Mouse (Mus musculus) T-helper 2 cell (primary cell): ENCODE measurements around the gene Hist1h2bb.

Source experiments
- in situ Hi-C: fragments of 300-600 bp; cut with MboI, MseI; formaldehyde crosslinking; loops from one replicate; pipeline ENCODE4 v1.15.1; 2025; ENCODE audit warnings: high pct_unique_total_duplicates

Gene Hist1h2bb

DNA sequence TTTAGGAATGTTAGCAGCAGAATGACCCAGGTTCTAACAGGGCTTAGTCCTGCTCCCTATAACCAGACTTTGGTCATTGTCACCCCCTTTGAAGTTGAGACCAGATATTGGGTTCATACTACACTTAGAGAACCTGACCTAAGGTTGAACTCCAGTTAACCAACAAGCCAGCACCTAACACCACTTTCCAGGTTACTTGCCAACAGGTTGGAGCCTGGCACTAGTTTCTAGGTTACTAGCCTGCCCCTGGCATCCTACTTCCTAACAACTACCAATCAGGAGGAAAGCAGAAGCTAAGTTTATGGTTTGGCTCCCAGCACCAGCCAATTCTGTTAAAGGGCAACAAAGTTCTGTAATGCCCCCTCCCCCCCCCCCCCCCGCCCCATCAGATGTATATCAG is 21.3 kb upstream of the Hist1h2bb start:
- in situ Hi-C loops: no loop called here

DNA sequence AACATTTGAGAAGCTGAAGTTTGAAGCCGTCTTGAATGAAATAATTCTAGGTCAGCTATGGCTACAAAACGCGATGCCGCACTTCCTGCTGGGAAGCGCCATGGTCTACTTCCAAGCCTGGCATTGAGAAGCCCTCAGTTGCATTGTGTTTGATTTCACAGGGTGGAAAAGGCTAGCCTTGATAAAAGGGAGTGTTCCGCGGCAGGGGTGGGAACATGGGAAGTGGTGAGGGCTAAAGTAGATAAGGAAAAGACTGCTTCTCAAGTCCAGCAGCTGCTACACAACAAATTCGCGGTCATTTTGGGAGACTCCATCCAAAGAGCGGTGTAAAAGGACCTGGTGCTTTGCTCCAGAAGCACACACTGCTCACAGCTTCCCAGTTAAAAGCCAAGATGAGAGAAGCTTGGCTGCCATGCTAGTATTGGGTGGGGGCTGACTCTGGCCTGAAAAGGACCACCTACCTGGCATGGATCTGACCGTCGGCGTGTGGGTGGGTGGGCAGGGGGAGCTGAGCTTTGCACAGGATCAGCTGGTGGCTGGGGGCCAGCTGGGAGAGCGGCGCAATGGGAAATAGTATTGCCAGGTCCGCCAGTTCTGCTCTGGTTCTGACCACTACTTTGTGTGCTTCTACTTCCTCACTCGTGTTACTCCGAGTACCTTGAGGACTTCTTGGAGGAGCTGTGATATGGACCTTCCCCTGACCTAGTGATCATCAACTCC is 17.9 kb upstream of the Hist1h2bb start:
- in situ Hi-C loops: no loop called here

DNA sequence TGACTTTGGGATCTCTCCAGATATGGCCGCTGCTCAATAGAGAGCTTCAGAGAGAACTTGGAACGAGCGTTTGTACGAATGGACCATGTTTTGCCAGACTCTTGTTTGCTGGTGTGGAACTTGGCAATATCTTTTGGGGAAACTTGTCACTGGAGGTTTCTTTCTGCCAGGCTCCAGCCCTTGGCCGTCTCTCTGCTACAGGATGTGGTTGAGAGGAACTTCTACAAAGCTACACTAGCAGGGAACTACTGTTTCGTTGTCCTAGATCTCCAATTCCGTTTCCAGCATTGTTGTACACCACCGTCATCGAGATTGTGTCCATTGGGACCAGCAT is 17.4 kb upstream of the Hist1h2bb start:
- in situ Hi-C loops: no loop called here

DNA sequence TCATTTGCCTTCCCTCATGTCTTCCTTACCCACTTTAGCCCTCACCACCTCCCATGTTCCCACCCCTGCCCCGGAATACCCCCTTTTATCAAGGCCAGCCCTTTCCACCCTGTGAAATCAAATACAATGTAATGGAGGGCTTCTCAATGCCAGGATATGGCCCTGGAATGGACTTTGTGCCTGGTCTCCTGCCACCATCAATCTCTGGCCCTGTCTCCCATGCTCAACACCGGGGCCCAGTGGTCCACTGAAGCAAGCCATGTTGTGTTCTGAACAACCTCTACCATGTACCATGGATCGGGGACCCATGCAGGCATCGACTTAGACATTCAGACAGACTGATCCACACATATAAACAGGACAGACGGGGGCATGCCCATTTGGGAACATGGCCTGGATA is 16.8 kb upstream of the Hist1h2bb start:
- in situ Hi-C loops: loop anchor here (5.0 kb wide), 1 partner anchor 32 kb away; the partner anchor contains the start of genes Hist1h1t and Hist1h4c

DNA sequence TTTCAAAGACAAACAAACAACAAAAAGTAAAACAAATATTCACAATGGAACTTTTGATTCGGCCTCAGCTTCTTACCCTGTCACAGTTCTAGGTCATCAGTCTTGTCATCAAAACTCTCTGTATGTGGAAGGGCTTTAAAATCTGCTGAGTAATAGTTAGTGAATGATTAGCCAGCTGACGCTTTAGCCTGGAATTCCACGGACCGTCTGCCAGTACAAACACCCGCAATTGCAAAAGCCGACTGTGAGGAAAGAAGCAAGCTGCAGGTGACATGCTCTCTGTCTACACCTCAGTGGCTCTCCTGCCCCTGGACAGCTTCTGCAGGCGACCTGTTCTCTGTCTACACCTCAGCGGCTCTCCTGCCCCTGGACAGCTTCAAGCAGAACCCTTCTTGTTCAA is 16.1 kb upstream of the Hist1h2bb start:
- in situ Hi-C loops: loop anchor here (5.0 kb wide), 1 partner anchor 33 kb away; the partner anchor contains the start of genes Hist1h1t and Hist1h4c

DNA sequence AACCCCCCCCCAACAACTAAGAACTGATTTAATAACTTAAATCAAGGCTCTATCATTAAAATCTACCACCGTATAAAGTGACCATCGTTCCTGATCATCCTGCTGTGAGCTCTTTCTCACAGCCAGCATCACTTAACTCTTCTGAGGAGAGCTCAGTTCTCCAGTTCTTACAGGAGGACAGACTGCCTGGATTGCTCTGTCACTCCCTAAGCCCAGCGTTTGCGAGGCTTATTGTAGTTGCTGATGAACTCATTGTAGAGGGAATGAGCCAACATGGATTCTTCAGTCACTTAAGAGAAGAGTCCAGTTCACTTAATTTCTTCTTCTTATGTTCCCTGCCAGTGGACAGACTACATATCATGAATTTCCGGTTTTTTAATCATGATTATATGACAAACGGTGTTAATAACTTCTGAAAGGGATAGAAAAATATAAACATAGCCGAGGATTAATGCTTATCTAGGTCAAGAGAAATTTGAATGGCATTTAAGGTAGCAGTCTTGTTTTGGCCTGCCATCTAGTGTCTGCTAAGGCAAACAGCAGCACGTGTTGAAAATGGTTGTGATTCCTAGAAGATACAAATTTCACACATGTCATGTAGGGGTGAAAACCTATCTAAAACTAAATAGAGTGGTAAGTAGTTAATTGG is 14.3 kb upstream of the Hist1h2bb start:
- in situ Hi-C loops: loop anchor here (5.0 kb wide), 1 partner anchor 35 kb away; the partner anchor contains the start of genes Hist1h1t and Hist1h4c

DNA sequence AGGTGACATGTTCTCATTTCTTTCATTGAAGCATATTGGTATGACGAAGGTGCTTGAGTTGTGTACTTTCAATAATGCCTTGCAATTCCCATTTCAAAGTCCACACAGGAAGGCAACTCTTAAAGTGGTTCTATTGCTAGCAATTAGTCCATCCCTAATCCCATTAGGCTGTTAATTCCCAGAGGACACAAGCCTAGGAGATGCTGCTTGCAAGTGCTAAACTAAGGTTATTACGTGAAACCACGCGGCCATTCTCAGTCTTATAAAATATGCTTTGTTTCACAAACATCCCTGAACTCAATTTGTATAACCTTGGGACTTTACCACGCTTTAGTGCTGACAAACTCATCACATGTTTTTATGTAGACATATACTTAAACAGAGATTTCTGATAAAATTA is 9.4 kb upstream of the Hist1h2bb start:
- in situ Hi-C loops: no loop called here

DNA sequence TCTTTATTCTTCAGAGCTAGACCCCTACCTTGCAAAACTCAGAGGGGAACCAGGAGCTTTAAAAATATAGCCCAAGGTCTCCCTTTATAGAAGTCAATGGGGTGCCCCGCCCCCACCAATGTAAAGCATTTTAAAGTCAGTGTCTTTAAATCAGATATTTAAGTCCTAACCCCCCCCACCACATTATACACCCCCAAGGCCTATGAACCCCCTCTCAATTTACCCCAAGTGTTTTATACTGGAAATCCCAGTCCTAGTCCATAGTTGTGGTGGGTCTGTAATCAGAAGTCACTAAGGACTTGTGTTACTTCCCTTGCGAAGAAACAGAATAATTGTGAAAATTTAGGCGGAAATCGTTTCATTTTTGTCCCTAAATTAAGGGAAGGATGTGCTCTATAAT is 8.5 kb upstream of the Hist1h2bb start:
- in situ Hi-C loops: no loop called here

DNA sequence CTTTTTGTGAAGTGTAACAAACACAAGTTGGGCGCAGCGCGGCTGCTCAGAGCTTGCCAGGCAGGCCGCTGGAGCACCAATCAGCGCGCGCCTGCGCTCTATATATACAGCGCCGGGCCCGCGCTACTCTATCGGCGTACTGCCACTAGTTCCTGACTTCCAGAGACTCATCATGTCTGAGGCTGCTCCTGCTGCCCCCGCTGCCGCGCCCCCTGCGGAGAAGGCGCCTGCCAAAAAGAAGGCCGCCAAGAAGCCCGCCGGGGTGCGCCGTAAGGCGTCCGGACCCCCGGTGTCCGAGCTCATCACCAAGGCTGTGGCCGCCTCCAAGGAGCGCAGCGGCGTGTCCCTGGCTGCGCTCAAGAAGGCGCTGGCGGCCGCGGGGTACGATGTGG is 7.9 kb upstream of the Hist1h2bb start, which contains the start of gene Hist1h1c:
Gene Hist1h1c (plus strand): TSS at position 132 of the 392 bp plus-strand sequence.
- in situ Hi-C loops: no loop called here

DNA sequence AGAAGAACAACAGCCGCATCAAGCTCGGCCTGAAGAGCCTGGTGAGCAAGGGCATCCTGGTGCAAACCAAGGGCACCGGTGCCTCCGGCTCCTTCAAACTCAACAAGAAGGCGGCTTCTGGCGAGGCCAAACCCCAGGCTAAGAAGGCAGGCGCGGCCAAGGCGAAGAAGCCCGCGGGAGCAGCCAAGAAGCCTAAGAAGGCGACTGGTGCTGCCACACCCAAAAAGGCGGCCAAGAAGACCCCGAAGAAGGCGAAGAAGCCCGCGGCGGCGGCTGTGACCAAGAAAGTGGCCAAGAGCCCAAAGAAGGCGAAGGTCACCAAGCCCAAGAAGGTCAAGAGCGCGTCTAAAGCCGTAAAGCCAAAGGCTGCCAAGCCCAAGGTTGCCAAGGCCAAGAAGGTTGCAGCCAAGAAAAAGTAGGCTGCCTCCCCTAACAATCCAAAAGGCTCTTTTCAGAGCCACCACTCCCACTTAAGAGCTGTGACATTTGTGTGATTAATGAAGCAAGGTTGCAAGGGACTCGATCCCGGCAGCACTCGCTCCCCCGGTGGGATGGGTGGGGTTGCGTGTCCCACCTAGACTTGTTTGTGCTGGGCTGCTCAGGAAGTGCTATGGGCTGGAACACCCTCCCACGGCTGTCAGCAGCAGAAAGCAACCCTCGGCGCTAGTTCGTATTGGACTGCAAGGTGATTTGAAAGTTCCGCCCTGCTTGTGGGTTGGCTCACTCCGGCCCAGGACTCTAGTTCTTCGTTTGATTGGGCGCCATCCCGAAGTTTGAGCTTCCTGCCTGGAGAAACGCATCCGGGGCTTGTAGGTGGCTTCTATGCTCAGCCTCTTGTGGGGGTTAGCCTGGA is 7.2 kb upstream of the Hist1h2bb start:
- in situ Hi-C loops: no loop called here

DNA sequence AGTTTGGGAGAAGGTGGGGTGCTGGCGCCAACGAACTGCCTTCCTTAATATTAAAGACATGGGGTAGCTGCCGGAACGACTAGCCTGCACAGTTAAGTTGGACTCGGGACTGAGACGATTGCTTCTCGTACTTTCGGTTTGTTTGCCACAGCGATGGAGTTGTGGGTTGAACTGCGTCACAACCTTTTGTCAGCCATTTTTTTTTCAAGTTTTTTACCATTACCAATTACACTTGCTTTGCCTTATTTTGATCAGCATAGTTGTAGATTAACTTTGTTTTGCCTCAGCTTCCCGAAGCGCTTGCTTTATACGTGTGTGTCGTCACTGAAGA is 6.6 kb upstream of the Hist1h2bb start:
- in situ Hi-C loops: no loop called here

DNA sequence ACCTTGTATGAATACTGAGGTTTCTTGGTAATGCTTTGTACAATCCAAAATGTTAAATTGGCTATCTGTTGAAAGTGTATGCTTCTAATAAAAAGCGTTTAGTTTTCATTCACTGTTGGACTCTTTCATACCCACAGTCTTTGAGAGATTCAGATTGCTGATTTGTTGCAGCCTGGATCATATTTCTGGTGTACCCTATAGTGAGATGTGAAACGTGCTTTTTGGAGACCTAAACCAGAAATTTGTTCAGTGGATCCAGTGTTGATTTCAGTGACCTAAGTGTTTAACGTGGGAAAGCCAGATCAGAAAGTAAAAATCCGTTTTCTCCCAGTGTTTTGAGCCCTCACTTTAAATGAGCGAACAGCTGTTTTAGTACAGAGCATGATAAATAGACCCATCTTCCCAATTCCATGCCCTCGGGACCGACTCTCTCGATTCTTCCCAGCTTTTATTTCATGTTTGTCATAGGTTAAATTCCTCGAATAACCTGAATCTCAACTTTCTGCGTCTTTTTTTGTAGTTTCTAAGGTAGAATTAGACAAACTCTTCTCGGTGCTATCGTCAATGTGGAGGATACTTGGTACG is 6.2 kb upstream of the Hist1h2bb start:
- in situ Hi-C loops: no loop called here

DNA sequence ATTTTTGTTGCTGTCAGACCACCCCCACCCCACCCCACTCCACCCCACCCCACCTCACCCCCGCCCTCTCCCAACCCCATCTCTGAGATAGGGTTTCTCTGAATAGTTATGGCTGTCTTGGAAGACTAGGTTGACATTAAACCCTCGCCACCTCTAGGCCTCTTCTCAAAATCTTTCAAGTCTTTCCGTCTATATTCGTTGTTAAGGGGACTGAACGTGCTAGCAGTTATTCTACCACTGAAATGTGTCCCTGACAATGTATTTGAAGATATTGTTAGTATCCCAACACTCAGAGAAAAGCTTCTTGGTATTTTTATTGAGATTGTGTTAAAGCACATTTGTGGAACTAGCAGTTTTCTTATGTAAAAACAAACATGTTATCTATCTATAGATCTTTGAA is 5.6 kb upstream of the Hist1h2bb start:
- in situ Hi-C loops: no loop called here

DNA sequence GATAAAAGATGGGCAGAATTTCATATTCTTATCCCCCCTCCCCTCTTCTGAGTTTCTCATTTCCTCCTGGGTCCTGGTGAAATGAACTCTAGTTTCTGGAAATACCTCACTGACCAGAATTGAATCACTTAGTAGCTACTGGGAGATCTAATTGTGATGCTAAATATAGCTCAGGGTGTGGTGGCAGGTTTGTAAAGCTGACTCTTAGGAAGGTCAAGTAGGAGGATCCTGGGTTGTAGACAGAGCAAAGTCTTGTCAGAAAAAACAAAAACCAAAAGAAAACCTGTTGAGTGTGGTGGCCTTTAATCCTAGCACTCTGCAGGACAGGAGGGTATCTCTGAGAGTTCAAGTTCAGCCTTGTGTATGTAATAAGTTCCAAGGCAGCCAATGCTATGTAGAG is 4.5 kb upstream of the Hist1h2bb start:
- in situ Hi-C loops: no loop called here

DNA sequence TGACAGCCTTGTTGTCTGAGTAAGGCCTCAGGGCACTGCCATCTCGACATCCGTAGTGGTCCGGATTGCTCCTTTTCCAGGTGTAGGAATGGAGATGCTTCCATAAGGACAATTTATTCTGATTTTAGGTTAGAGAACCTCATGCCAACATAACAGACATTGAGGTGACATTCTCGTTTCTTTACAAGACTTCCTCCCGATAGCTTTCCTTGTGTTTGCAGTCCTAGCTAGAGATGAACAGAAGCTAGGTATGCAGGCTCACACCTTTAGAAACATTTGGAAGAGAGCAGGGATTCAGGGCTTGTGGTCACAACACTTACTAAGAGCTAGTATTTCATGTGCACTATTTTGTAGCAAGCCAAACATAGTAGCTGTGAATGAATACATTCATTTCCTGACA is 3.3 kb upstream of the Hist1h2bb start:
- in situ Hi-C loops: no loop called here

DNA sequence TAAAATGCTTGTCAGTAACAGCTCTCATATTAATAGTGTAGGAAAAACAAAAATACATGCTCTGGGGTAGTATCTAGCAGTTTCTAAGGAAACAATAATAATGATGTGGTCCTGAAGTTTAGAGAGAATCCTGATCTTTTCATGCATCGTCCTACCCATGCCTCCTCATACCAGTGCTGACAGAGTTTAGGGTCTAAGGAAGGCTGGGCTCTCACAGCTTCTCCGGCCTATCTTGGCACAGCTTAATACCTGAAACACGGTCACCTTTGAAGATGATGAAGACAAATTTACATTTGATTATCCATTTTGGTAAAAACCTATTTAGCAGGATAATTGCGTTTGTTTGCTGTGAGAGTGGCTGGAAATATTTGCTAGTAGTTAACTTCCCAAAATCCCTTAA is 2.6 kb upstream of the Hist1h2bb start:
- in situ Hi-C loops: no loop called here

DNA sequence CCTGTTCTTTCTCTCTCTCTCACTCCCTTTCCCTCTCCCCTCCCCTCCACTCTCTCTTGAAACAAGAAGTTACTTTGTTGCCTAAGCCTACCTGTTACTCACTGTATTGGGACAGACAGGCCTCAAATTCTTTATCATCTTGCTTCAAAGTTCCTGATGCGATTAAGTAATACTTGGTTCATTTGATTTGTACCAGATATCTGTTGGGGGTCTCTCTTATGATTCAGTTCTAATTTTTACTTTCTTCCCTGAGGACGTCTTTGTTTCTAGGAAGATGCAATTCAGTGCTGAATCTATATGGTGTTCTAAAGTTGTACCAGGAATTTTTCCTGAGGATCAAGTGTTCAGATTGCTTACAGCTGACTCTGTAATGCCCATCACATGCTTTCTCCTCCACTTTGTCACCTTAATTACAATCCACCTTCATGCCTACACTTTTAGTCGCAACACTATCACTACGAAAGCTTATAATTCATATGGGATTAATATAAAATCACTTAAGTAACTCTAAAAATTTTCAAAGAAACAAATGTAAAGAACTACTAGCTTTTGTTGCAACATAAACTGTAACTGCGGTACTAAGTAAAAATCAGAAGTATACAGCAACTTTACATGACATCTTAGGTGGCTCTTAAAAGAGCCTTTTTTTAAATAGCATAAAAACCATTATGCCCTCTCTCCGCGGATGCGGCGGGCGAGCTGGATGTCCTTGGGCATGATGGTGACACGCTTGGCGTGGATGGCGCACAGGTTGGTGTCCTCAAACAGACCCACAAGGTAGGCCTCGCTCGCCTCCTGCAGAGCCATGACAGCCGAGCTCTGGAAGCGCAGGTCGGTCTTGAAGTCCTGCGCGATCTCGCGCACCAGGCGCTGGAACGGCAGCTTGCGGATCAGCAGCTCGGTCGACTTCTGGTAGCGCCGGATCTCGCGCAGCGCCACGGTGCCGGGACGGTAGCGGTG is 1.8 kb upstream of the Hist1h2bb start:
- in situ Hi-C loops: no loop called here

DNA sequence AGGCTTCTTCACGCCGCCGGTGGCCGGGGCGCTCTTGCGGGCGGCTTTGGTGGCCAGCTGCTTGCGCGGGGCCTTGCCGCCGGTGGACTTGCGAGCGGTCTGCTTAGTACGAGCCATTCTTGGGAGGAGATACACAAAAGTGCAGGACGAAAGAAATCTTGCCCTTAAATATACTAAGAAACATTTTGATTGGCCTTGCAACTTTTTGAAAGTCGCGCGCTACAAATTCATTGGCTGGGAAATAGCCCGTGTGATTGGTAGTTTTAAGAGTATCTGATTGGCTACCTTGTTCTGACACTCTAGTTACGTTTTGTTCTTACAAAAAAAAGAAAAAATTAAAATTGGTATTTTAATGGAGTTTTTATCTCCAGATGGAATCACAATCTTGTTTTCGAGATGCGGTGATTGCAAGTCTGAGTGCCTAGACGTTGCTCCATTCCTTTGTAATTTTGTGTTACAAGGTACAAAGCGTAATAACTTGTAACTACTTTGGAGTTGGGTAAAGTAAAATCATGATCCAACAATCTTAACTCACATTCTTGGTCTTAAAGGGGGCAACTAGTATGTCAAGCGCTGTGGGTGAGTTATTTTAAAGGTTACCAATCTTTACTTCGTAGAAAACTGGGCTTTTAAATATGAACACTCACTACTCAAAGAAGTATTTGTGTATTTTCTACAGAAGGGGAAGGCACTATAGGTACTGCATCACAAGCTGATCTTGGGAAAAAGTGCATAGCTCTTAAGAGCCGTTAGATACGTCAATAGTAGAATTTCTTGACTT is 963 bp upstream of the Hist1h2bb start, which contains the start of gene Hist1h3c:
Gene Hist1h3c (minus strand): TSS at position 222 of the 781 bp plus-strand sequence.
- in situ Hi-C loops: no loop called here

DNA sequence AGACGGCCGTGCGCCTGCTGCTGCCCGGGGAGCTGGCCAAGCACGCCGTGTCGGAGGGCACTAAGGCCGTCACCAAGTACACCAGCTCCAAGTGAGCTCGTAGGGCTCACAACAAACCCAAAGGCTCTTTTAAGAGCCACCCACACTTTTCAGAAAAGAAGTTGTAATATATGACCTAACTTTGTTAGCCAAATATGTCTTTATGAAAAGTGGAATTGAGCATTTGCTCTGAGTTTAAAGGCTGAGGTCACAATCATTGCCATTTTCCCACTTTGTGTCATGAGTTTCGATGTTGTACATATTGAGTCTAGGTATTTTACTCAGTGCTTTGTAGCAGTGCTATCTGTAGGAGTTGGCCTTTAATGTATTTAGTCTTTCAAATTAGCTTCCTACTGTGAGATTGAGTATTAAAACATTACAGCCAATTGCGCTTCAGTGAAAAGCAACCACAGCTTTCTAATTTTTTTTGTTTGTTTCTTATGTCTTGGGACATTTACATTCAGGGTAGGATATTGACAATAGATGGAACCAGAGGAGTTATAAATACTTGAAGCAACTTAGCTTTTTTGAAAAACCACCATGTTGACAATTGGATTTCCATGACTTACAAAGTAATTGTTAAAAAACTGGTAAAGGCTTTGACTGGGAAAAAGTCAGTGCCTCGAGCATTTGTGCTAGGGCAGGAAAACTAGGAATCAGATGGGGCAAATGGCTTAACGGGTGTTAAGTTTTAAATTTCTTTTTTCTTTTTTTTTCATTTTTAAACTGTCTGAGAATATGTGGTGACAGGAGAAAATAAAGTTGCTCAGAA is 752 bp downstream of the Hist1h2bb start:
- in situ Hi-C loops: no loop called here
